Mouse (Mus musculus) common myeloid progenitor, adult 5-6 weeks (primary cell): Measurements from ENCODE around the gene Myl12a. TPM values are rescaled to one million over a fixed set of nuclear protein-coding genes. Genes with fewer than 3 reads are reported as not detected.
A peak's percentile ranks its signal among the peaks of the same experiment; 100 is the strongest.

ENCODE experiments used
- ATAC-seq: replicated peaks from 2 replicates; pipeline ENCODE4 v1.8.0; 2016; ENCODE audit warnings: low read depth, mild to moderate bottlenecking, moderate TSS enrichment, inconsistent platforms; ENCODE audit not compliant: poor library complexity, severe bottlenecking
- total RNA-seq: library from RNA; stranded (forward); fragments of 200-1000, 187-1606 nt; gene quantifications from 2 replicates; pipeline ENCODE4 v1.2.3, GENCODE M21; 2017

Gene Myl12a
- total RNA-seq, result 111 and 131 TPM in 2 replicates

DNA sequence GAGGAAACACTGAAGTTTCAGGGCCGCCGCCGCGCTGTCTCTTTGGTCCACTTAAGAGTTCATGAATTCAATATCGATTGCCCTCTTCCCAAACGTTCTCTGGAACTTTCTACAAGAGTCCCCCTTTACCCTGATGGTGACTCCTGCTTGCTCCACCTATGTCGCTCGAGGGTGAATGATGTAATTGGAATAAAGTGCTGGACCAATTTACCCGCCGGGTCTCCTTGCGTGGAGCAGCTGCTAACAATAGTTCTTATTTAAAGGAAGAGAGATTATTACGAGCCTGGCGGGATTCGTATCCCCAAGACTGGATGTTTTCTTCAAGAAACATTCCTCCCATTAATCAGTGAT is at the start of gene Myl12a:
Myl12a (minus strand) TSS at position 135 of the 351 bp plus-strand sequence.
- peak; percentile 10 for ATAC-seq

DNA sequence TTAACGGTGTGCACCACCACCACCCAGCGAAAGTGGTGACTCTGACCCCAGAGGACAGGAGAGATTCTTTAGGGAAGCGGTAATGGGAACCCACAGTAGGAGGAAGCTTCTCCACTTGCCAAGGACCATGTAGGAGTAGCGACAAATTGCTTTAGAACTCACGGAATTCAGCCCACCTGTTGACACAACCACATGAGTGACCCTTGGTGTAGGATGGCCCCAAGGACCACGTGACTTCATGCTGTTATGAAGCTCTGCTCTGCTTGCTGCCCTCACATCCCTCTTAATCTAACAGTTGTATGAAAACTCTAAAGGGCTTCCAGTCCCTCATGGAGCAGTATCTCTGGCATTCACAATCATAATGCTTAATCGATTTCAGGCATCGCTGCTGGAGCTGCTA is 46.6 kb upstream of the Myl12a start:
- no peak for ATAC-seq

DNA sequence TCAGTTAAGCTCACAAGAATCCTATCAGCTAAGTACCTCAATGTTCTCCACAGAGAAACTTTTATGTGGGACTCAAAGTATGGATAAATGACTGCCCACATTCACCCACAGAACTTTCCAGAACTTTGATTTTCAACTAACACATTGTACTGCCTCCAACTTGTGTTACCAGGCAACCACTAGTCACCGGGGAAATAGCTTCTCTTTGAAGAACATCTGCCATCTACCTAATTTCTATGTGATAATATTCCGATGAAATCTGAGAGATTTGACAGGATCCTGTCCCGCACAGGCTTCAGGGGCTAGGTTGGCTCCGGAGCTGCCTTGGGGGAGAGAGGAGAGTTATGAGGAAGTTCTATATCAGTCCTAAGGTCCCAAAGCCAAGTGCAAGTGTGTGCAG is 44.2 kb upstream of the Myl12a start:
- ATAC-seq, result no peak

DNA sequence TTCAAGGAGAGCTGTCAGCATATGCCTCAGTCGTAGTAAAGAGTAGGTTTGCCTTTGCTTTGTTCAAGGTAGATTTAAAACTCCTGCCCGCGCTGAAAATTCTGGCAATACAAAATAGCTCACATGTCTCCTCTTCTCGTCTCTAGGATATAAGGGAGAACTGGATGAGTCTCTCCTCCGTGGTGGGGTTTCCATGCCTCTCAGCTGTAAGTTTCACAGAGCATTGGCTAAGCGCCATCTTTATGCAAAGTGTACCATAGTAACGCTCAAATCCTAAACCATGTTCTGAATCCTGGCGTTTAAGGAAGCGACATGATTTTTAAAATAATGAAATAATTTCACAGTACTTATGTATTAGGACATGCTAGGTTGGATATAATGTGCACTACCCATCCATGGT is 42.9 kb upstream of the Myl12a start:
- ATAC-seq, result no peak

DNA sequence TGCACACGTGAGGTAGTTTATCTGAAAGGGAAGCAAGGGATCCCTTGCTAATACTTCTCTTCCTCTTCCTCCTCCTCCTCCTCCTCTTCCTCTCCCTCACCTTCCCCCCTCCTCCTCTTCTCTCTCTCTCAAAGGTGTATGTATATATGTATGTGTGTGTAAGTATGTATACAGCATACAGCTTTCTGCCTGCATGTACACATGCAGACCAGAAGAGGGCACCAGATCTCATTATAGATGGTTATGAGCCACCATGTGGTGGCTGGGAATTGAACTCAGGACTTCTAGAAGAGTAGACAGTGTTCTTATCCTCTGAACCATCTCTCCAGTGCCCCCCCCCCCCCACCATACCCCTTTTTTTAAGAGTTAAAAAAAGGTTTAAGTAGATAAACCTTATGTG is 40.0 kb upstream of the Myl12a start:
- ATAC-seq, result peak; percentile 23; the same call in 1 of the 2 replicates

DNA sequence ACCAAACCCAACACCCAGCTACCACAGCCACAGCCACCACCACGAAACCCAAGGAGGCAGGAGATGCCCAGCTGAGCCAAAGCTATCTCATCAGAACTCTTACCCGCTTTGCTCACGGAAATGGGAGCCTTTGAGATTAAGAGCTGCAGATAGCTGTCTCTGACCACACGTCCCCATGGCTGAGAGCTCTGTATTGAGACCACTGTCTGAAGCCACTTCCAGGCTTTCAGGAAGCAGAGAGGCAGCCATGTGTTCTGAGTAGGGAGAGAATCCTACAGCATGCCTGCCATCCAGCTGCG is 37.9 kb upstream of the Myl12a start:
- peak; percentile 80 for ATAC-seq

DNA sequence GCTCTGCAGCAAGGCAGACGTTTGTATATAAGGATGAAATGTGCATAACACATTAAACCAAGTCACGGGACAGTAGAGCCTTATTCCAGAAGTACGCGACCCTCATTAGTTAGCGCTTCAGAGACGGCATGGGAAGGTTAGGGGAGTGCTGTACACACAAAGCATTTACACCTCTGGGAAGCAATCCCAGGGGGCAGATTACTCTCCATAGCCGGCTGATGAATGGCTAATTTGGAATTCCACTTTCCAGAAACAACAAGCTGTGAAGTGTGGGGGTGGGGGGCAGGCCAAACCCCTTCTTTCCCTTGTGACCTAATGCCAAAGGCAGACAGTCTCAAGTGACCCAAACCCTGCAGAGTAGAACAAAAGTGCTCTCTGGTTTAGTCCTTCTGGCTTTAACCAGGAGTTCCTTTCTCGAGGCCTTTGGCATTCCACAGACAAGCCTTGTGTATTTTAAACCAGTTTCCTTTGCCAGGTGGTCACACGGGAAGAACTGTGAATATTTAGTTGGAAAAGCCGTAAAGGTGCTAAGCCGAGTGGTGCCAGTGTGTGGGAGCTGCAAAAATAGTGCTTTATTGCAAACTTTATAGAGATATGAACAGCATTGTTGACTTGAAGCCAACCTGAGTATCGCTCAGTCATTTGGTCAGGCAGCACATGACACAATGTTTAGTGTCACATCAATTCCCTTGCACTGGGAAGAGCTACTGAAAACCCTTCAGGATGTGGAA is 37.3 kb upstream of the Myl12a start:
- ATAC-seq, result no peak

DNA sequence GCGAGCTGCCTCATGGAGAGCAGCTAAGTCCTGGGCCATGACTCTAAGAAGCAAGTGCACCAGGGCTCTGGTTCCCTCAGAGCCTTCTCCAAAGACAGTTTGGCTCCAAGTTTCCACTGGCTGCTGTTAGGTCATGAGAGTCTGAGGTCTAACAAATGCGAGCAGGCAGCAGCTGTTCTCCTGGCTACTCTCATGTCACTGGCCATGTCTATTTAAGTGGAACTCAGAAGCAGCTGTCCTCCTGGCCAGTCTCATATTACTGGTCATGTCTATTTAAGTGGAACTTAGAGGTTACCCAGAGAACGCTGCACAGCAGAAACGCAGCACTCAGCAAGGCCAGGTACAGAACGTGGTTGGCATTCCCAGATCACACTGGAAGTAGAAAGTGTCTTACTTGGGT is 36.1 kb upstream of the Myl12a start:
- ATAC-seq, result no peak

DNA sequence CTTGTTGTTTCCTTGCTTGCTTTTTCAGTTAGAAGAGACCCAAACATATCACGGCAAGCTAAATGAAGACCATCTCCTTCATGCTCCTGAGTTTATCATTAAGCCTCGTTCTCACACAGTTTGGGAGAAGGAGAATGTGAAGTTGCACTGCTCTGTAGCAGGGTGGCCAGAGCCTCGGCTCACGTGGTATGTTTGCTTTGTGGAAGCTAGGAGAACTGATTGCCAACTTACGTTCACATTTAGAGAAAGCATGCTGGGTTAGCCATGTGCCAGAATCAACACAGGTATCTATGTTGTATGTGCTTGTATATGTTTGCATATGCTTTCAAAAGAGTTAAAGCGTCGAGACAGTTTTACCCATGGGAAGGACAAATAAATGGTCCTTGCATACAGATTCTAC is 34.5 kb upstream of the Myl12a start:
- ATAC-seq, result no peak

DNA sequence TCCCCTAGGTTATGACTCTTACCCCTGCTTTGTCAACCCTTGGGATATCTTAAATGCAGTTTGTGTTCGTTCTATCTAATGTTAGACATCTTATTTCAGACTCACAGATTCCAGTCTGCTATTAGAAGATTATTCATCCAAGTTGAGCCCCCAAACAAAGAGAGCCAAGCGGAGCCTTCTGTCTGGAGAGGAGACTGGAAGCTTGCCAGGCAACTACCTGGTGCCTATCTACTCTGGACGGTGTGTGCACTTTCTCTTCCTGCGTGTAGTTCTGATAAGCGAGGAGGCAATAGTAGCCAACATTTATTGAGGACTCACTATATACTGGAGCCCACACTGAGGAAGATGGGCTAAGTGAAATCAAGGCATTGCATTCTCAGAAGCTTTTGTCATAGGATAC is 31.8 kb upstream of the Myl12a start:
- no peak for ATAC-seq

DNA sequence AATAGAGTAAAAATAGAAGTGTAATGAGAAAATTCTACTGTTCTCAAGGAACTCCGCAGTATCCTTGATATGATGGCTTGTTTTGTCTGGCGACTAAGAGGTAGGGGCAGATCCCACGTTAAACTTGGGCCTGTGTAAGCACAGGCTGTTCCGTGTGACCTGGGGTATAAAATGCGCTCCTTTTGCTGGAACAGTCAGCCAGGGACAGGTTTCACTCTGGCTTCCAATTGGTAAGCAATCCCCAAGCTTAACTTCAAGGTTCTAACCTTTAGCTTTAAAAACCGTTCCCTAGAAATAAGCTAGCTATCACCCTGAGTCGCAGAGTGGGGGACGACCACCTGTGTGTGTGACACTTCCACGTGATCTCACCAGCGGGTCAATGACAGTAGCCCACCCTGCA is 30.0 kb upstream of the Myl12a start:
- no peak for ATAC-seq

DNA sequence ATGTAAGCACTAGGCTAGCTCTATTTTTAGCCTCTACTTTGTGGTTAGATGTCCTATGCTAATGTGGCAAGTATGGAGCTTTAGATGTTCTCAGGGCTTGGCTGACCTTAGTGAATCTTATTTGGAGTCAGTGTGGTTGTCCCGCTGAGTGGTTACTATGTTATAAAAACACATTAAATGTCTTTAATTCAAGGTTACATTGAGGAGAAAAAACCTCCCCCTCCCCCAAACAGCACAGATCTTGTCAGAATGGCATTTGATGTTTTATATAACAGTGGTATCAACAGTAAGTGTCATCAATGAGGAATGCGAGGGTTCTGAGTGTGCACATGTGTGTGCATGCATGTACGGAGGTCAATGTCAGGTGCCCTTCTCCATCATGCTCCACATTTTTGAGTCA is 24.5 kb upstream of the Myl12a start:
- no peak for ATAC-seq

DNA sequence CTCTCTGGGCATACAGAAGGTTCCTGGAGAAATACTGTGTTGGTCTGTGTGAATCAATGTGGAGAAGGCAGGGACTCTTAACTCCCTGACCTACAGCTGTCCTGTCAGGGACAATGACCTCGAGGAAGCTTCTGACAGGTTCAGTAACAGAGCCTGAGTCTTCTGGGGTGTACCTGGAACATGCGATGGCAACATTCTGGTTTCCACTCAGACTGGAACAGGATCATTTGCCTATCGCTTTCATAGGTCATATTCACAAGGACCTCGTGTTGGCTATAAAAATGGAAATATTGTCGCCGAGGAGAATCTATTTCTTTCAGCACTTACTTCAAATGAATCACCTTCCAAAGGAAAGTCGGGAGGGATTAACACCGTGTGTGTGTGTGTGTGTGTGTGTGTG is 23.2 kb upstream of the Myl12a start:
- no peak for ATAC-seq

DNA sequence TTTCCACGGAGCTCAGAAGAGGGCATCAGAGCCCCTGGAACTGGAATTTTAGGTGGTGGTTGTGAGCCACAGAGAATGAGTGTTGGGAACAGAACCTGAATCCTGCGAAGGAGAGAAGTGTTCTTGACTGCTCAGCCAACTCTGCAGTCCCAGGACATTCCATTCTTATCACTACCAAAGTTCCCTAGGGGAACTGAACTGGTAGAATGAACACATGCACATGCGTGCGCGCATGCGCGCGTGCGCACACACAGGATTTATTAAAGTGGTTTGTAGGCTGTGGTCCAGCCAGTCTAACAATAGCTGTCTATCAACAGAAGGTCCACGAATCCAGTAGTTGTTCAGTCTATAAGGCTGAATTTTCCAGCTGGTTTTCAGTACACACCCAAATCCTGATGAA is 21.4 kb upstream of the Myl12a start:
- no peak for ATAC-seq

DNA sequence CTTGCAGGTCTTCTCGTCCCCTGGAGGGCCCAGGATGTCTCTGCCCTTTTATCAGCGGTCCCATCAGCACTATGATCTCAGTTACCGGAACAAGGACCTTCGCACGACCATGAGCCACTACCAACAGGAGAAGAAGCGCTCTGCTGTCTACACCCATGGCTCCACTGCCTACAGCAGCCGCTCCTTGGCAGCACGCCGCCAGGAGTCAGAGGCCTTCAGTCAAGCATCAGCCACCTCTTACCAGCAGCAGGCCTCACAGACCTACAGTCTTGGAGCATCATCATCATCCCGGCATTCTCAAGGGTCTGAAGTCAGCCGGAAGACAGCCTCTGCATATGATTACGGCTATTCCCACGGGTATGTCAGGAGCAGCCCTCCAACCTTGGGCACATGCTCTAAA is 20.2 kb upstream of the Myl12a start:
- no peak for ATAC-seq

DNA sequence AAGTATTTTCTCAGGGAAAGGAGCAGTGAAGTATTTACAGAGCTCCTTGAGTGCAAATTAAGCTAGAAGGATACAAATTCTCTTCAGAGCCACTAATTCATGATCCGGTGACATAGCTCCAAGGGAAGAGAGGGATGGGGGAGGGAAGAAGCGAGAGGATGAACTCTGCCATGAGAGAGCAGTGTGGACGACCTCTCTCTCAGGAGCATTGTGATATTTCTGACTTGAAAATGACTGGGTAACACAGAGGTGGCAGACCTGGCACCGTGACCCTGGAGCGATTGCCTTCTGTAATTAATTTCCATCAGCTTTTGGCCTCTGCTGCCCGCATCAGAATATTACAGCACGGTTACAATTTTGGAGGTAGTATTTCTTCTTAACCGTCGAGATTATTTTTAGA is 17.2 kb upstream of the Myl12a start:
- no peak for ATAC-seq

DNA sequence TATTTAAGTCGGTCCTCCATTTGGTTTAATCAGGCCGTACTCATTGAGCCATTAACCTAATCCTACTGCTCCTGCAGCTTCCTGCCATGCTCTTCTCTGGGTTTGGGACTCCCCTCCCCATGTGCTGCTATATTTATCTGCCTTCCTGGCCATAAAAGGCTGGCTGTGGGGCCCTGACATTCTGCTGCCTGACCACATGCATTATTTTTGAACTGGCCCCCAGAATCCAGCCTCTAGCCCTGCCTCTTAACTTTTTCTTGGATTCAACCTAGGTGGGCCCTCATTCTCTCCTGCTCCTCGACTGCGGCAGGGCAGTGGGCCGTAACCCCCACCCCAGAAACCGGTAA is 16.6 kb upstream of the Myl12a start:
- ATAC-seq, result peak; percentile 45; the same call in 1 of the 2 replicates

DNA sequence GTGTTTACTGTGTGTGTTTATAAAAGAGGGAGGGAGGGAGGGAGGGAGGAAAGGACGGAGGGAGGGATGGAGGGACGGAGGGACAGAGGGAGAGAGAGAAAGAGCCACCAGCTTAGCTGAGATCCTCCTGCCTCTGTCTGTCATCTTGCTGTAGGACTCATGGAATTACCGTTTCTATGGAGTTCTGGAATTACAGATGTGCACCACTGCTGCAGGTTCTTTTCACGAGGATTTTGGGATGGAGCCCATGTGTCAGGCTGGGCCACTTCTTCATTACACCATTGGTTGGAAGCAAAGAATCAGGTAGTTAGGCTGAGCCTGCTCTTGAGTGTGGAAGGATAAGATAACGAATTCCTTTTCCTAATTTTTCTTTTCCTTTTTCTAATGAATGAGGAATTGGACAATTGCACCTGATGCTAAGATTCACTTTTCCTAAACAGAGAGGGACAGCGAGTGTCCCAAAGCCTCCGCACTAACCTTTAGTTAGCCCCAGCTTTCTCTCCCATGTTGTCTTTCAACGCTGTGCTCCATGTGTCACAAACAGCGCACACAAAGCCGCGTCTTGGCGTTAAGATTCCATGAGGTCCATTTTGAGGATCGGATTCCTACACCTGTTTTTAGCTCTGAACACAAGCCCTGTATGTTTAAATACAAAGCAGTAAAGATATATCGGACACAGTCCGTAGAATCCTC is 16.1 kb upstream of the Myl12a start:
- ATAC-seq, result no peak

DNA sequence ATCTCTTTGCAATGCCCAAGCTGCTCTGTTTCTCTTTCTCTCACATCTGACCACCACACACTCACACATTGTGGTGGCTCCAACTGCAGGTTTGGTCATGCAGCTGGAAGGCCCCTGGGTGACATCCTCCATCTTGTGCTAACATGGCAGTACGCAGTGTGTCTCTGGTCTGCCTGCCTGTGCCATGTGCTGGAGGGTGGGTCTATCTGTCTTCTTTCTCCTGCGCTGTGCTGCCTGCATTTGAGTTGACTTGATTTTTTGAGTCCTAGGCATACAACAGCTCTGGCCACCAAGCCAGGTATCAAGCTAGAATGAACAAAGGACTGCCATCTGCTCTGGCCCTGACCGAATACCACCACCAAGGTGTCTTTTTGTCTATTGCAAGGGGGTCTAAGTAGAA is 15.5 kb upstream of the Myl12a start:
- ATAC-seq, result no peak

DNA sequence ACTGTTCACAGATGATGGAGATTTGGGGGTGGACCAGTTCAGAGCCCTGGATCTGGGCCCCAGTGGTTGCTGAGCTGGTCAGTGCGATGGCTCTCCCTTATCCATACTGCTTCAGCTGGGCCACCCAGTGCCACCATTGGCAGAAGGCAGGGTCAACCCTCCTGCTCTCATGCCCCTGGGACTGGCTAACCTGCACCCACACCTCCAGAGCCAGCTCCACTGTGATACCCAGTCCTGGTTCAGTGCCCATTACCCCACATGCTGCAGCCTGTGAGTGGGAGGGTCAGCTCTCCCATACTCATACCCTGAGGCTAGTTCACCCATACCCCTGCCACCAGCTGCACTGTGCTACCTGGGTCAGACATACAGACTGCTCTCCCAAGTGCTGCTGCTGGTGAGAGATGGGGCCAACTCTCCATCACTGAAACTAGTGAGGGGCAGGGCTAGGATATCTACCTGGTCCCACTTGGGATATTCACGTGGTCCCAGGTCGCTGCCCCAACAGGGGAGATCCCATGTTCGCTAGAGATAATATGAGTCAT is 14.8 kb upstream of the Myl12a start:
- ATAC-seq, result no peak

DNA sequence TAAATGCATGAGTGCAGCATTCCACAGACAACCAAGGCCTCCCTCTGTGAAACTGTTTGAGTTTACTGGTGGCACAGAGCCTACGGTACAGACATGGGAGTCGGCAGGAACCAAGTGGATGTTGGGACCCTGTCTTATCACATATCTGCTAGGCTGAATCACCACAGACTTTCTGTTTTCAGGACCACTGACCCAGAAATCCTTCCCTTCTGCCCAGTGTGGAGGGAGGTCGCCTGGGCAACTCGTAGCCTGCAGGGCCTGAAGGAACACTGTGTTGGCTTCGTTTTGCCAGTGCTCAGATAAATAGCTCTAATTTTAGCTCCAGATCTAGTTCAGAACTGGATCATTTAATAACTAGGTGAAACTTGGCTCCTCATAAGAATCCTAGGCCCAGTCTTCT is 12.2 kb upstream of the Myl12a start:
- no peak for ATAC-seq

DNA sequence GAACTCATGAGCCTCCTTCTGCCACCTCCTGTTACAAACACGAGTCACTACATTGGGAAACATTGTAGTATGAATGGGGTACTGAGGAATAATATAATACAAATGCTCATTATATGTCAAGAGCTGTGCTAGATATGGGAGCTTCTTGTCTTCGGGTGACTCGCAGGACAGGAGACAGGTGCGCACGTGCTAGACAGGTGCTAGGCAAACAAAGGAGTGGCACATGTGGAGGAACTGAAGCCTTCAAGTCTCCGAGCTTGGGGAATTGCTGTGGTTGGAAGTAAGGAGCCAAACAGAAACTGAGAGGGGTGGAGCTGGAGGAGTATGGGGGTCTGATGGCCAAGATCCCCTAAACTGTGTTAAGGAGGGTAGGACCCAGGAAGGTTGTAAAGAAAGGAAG is 10.4 kb upstream of the Myl12a start:
- no peak for ATAC-seq
